Mouse (Mus musculus): Measurements from ENCODE around the gene Ube2s. TPM values are rescaled to one million over a fixed set of nuclear protein-coding genes. Genes with fewer than 3 reads are reported as not detected.
"Not testable (repeated sequence)": the region's sequence is repeated elsewhere in the genome, so short reads cannot be mapped to it uniquely, and the experiment has no call there.

Ube2s gene
- polyA plus RNA-seq, 1 experiment from 2014 or later, result 266 TPM

- H3K4me3 ChIP-seq, result peak overlapping the region; percentile 78
- H3K36me3 ChIP-seq, result peaks cover 19% of the 10 kb centered on the region
- no peak for ATAC-seq (ENCODE audit: low read depth)
- peak overlapping the region; percentile 68 for H3K9ac ChIP-seq
- 26% methylated on average over 8 of the region's 8 CpGs for WGBS
- peaks cover 35% of the 10 kb centered on the region for H3K4me1 ChIP-seq (replicated peaks)
- peak overlapping the region; percentile 83 for H3K27ac ChIP-seq (replicated peaks)
- H3K4me2 ChIP-seq, result peak overlapping the region; percentile 74
- H3K27me3 ChIP-seq, result no peaks in the 10 kb centered on the region
- H3K9me3 ChIP-seq, result no peaks in the 10 kb centered on the region
Measured at GRCm38 (mm10) chr7:4813105-4813791, 858 bp upstream of the Ube2s start.

DNA sequence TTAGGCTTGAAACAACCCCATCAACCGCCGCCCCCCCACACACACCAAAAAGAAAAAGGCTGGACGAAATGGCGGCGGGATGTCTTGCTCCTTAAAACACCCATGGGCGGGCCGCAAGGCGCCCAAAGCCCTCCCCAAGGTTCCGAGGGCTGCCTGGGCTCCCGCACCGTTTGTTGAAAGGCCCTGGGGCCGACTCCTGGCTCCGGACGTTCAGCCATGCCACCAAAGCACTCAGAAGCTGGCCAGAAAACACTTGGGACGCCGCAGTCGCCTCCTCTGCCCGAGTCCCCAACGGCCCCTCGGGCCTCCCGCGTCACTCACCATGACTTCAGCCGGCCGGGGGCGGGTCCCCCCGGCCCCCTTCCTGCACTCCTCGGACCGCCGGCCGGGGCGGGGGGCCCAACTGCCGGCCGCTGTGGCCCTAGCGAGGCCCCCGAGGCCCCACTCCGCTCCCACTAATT lies 518 bp downstream of the Ube2s start:
- 4% methylated on average over 30 of the region's 36 CpGs for WGBS
- peak overlapping the region; percentile 97 for H3K27ac ChIP-seq (replicated peaks)
- ATAC-seq (ENCODE audit: low read depth), result no peak; the same call in 1 of the 2 replicates

DNA sequence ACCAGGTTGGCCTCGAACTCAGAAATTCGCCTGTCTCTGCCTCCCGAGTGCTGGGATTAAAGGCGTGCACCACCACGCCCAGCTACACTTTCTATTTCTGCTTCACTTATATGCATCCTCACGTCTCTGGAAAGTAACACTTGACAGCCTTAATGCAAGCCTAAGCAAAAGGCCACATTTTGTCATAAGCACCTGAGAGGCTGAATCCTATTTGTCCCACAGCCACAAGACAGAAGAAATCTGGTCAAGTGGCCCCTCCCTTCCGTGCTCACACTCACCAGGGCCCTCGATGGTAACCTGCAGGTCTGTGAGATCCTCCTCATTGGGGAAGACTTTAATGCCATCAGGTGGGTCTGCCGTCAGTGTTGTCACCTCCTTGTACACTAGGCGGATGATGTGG lies 1.3 kb downstream of the Ube2s start:
- Histone ChIP-seq H3K4me3 (peak overlapping the region; percentile 78), H3K36me3 (peaks cover 37% of the 10 kb centered on the region), H3K4me2 (peak overlapping the region; percentile 74), H3K4me1 (replicated peaks) (peaks cover 35% of the 10 kb centered on the region), H3K9ac (peak overlapping the region; percentile 89)
- H3K27me3 ChIP-seq; ATAC-seq (ENCODE audit: low read depth); H3K9me3 ChIP-seq; H3K27ac ChIP-seq (replicated peaks): not testable (repeated sequence)
- WGBS, result 44% methylated on average over 10 of the region's 10 CpGs

More for the DNA sequence above, 518 bp downstream of the Ube2s start:
- H3K4me2 ChIP-seq, result peak overlapping the region; percentile 74
- H3K9ac ChIP-seq, result peak overlapping the region; percentile 89
- no peaks in the 10 kb centered on the region for H3K27me3 ChIP-seq
- H3K4me3 ChIP-seq, result peak overlapping the region; percentile 78
- peaks cover 29% of the 10 kb centered on the region for H3K36me3 ChIP-seq
- H3K9me3 ChIP-seq, result no peaks in the 10 kb centered on the region
- peaks cover 35% of the 10 kb centered on the region for H3K4me1 ChIP-seq (replicated peaks)

DNA sequence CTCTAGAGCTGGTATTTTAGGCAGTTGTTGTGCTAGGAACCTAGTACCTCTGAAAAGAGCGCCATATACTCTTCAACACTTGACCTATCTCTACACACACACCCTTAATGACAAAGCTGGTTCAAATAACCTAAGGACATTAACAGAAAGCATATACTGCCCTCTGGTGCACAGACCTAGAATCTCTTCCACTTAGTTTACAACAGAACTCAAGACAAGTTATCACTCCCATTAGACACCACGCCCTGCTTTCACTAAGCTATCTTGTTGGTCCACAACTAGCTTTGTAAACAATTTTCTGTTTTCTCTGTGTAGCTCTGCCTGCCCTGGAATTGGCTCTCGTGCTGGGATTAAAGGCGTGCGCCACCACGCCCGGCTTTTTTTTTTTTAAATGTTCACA lies 5.7 kb downstream of the Ube2s start:
- peaks cover 27% of the 10 kb centered on the region for H3K4me1 ChIP-seq (replicated peaks)
- H3K27me3 ChIP-seq, result no peaks in the 10 kb centered on the region
- 91% methylated on average over 7 of the region's 7 CpGs for WGBS
- no peak for ATAC-seq (ENCODE audit: low read depth)
- H3K27ac ChIP-seq (replicated peaks), result no peak overlapping the region
- no peaks in the 10 kb centered on the region for H3K9me3 ChIP-seq
- no peak overlapping the region for H3K4me2 ChIP-seq
- H3K9ac ChIP-seq, result no peak overlapping the region
- peaks cover 54% of the 10 kb centered on the region for H3K36me3 ChIP-seq
- no peak overlapping the region for H3K4me3 ChIP-seq

- Histone ChIP-seq H3K27ac (replicated peaks) (no peak overlapping the region), H3K9ac (no peak overlapping the region), H3K27me3 (no peaks in the 10 kb centered on the region), H3K4me2 (no peak overlapping the region), H3K9me3 (no peaks in the 10 kb centered on the region), H3K36me3 (peaks cover 41% of the 10 kb centered on the region), H3K4me3 (no peak overlapping the region), H3K4me1 (replicated peaks) (no peaks in the 10 kb centered on the region)
- no peak for ATAC-seq (ENCODE audit: low read depth)
Measured at GRCm38 (mm10) chr7:4802247-4802646, 10.1 kb downstream of the Ube2s start.

DNA sequence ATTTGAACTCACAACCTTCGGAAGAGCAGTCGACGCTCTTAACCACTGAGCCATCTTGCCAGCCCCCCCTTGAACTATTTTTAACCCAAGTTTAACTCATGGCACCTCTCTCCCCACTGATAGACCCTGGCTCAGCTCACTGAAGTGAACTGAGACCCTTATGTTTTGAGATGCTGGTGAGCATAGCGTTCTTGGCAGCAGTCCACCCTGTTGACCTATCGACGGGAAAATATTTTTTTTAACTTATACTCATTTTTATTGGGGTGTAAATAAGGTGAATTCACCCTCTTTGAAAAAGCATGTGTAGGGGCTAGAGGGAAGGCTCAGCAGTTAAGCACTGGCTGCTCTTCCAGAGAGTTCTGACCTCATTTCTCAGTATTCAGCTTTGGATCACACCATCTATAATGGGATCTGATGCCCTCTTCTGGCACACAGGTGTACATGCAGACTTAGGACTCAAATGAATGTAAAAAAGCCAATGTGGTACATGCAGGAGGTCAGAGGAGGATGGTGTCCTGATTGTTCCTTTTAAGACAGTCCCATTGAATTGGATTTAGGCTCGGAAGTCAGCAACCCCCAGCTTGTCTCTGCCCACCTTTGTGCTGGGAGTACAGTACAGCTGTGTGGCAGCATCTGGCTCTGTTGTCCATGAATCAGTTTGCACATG lies 16.5 kb downstream of the Ube2s start:
- ATAC-seq (ENCODE audit: low read depth), result no peak
- H3K27me3 ChIP-seq, result 0 out of 2 replicates have a peak, but pooled peaks cover under 1% of the 10 kb centered on the region
- H3K27ac ChIP-seq (replicated peaks), result no peak overlapping the region

GRCm38 (mm10) chr7:4794631-4795168 lies 17.7 kb downstream of the Ube2s start:
- H3K9ac ChIP-seq, result 0 out of 2 replicates have a peak overlapping the region, but pooled peaks have one; percentile 85
- no peak overlapping the region; the same call in 1 of the 2 replicates for H3K4me2 ChIP-seq
- WGBS, result 86% methylated on average over 3 of the region's 3 CpGs
- H3K27ac ChIP-seq (replicated peaks), result no peak overlapping the region
- 0 out of 2 replicates have a peak overlapping the region, but pooled peaks have one; percentile 59 for H3K4me3 ChIP-seq
- no peaks in the 10 kb centered on the region for H3K9me3 ChIP-seq
- H3K36me3 ChIP-seq, result peaks cover 50% of the 10 kb centered on the region
- H3K27me3 ChIP-seq, result peaks cover 9% of the 10 kb centered on the region
- no peak for ATAC-seq (ENCODE audit: low read depth)
- peaks cover 19% of the 10 kb centered on the region for H3K4me1 ChIP-seq (replicated peaks)

More for the DNA sequence above, 16.5 kb downstream of the Ube2s start:
- Histone ChIP-seq H3K36me3 (peaks cover 50% of the 10 kb centered on the region), H3K9me3 (no peaks in the 10 kb centered on the region), H3K4me1 (replicated peaks) (peaks cover 19% of the 10 kb centered on the region), H3K4me2 (no peak overlapping the region), H3K9ac (no peak overlapping the region), H3K4me3 (no peak overlapping the region)
- 76% methylated on average over 7 of the region's 7 CpGs for WGBS

- H3K4me2 ChIP-seq, result peak overlapping the region; percentile 90
- H3K36me3 ChIP-seq, result peaks cover 46% of the 10 kb centered on the region
- H3K27me3 ChIP-seq, result peaks cover 13% of the 10 kb centered on the region
- H3K4me3 ChIP-seq, result peak overlapping the region; percentile 59
- no peak for ATAC-seq (ENCODE audit: low read depth)
- H3K27ac ChIP-seq (replicated peaks), result no peak overlapping the region
- H3K9me3 ChIP-seq, result no peaks in the 10 kb centered on the region
- peak overlapping the region; percentile 85 for H3K9ac ChIP-seq
- H3K4me1 ChIP-seq (replicated peaks), result peaks cover 25% of the 10 kb centered on the region
- 52% methylated on average over 4 of the region's 4 CpGs for WGBS
Measured at GRCm38 (mm10) chr7:4793674-4794073, 18.7 kb downstream of the Ube2s start.

GRCm38 (mm10) chr7:4793248-4793647 lies 19.1 kb downstream of the Ube2s start:
- Histone ChIP-seq H3K36me3 (peaks cover 44% of the 10 kb centered on the region), H3K27ac (replicated peaks) (peak overlapping the region; percentile 86), H3K27me3 (peaks cover 17% of the 10 kb centered on the region), H3K4me3 (peak overlapping the region; percentile 59), H3K9ac (peak overlapping the region; percentile 85), H3K4me2 (peak overlapping the region; percentile 90), H3K4me1 (replicated peaks) (peaks cover 30% of the 10 kb centered on the region)
- under 1% methylated on average over 31 of the region's 31 CpGs for WGBS
- H3K9me3 ChIP-seq; ATAC-seq (ENCODE audit: low read depth): not testable (repeated sequence)

DNA sequence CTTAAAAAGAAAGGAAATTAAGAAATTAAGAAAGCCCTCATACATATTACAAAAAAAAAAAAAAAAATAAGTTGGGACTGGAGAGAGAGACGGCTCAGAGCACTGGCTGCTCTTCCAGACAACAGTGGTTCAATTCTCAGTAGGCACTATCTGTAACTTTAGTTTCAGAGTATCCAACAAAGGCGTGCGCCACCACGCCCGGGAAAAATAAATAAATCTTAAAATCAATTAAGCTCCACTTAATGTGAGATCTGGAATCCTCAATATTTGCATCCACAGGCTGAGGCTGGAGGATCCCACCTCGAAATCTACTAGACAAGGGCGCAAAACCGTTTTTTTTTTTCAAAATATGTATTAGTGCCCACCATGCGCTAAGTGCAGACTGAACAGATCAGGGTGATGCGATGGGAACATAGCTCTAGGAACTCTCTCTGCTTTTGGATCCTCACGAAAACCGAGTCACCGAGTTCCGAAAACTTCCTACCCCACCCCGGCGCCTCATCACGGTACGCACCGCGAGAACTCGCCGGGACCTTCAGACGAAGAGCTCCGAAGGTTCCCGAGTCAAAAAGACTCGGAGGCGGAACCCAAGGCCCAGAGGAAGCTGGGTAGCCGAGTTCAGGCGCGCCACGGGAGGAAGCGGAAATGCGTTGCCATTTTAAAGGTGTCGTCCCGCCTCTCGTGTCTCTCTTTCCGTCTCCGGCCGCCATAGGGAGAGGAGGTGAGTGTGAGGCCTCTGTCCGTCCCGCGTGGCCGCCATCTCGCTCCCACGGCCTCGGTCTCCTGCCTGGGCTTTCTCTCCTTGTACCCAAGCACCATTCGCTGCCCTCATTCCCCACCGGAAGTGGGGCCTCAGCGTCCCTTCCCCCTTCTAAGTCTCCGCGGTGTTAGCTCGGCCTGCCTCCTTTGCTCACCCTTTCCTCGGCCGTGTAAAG lies 19.8 kb downstream of the Ube2s start, which contains the start of gene Rpl28:
Gene Rpl28, plus strand, starts transcription at position 597 of the 935 bp plus-strand sequence.
- peaks cover 40% of the 10 kb centered on the region for H3K36me3 ChIP-seq

DNA sequence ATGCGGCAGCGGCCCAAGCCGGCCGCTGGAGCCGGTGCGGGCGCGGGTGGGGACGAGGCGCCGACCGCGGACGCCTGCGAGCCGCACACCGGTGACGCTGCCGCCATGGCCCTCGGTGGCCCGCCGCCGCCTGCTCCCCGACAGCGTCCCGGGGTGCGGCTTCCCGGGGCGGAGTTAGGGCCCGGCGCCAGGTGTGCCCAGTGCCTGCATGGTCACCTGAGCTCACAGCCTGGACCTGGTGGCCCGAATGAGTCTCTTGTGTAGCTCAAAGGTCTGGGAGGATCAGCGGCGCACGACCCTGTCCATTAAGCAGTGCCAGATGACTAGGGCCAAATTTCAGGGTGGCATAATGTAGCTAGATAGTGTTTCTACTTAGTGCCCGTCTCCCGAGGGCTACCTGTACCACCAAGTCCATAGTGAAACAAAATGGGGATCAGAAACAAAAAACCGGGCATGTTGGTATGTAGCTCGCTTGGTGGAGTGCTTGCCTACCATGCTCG lies 22.9 kb downstream of the Ube2s start, which contains the start of gene Tmem238:
Gene Tmem238, minus strand, starts transcription at position 221 of the 500 bp plus-strand sequence.
- ATAC-seq (ENCODE audit: low read depth), result 0 out of 2 replicates have a peak, but pooled peaks have one; percentile 3
- Histone ChIP-seq H3K4me2 (peak within 1 kb of the TSS; percentile 89), H3K4me3 (peak within 1 kb of the TSS; percentile 56), H3K4me1 (replicated peaks) (peaks cover 26% of the 10 kb centered on the region), H3K27me3 (peaks cover 25% of the 10 kb centered on the region), H3K9me3 (no peaks in the 10 kb centered on the region), H3K9ac (peak within 1 kb of the TSS; percentile 84), H3K27ac (replicated peaks) (peak within 1 kb of the TSS; percentile 56; the same call in 1 of the 2 replicates), H3K36me3 (peaks cover 9% of the 10 kb centered on the region)
- 9% methylated on average over 40 of the region's 40 CpGs for WGBS

More for the DNA sequence above, 19.8 kb downstream of the Ube2s start, which contains the start of gene Rpl28:
- H3K9me3 ChIP-seq, result no peaks in the 10 kb centered on the region
- H3K27me3 ChIP-seq, result peaks cover 21% of the 10 kb centered on the region
- H3K4me2 ChIP-seq, result peak within 1 kb of the TSS; percentile 90
- WGBS, result 2% methylated on average over 54 of the region's 54 CpGs
- peak within 1 kb of the TSS; percentile 85 for H3K9ac ChIP-seq
- peak within 1 kb of the TSS; percentile 86 for H3K27ac ChIP-seq (replicated peaks)
- peak; percentile 89 for ATAC-seq (ENCODE audit: low read depth)
- peak within 1 kb of the TSS; percentile 59 for H3K4me3 ChIP-seq
- H3K4me1 ChIP-seq (replicated peaks), result peaks cover 30% of the 10 kb centered on the region

All from neural tube, embryonic 13.5 days (tissue).